ENCODE assay signal across 24 mouse cellular contexts in the genomic region with DNA sequence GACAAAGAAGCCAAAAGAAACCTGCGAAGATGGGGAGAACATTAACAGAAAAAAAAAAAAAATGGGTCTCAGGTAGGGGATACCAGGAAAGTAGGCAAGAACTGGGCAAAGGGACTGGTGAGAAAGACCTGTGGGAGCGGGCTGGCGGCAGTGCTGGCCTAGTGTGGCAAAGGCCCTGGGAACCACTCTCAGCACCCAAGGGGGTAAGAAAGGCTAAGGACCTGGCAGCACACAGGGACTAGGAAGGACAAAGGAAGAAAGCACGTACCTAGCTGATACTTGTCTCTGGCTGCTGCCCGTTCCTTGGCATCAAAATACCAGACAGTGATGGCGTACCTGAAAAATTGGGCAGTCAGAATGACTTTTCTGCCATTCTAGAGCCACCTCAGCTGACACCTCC. TPM values are rescaled to one million over a fixed set of nuclear protein-coding genes. Genes with fewer than 3 reads are reported as not detected.
DNase-seq lines count a peak whose midpoint lies in the region; TF ChIP-seq lines count a peak whose summit lies in the region.
"Had no signal": no experiment of that assay in that cellular context is flagged by ENCODE, and none has a peak within 500 bp of the region (broad histone marks: within the 10 kb centered on the region; RNA-seq: fewer than 3 reads in every experiment).

No protein-coding gene starts in this region.

- no peak for TF ChIP-seq CTCF in gastrocnemius, adult 2 months (IDR thresholded peaks at IDR 0.05)
- no peak for TF ChIP-seq CTCF in CH12.LX (conservative IDR thresholded peaks at IDR 0.05 in 1 of 2, IDR thresholded peaks at IDR 0.05 in 1 of 2; ENCODE audit: low read depth in 2 of 2, low read length in 2 of 2)
- TF ChIP-seq CTCF in E14TG2a.4 (conservative IDR thresholded peaks at IDR 0.05; ENCODE audit: low read length) = no peak

- peak; percentile 39 for DNase-seq in cerebellum, adult 11-12 months
- no peak for DNase-seq in cerebellum, postnatal 4 days (ENCODE audit: low spot score in 2 of 2)
- no peak for DNase-seq in gastrocnemius, adult 2 months
- no peak for DNase-seq in gastrocnemius, adult 18-20 months (ENCODE audit: low spot score)
- DNase-seq in CH12.LX (ENCODE audit: extremely low read depth) = no peak

- intact Hi-C loops in gastrocnemius, adult 2 months (cut with DNase I) = loop anchor here (2.0 kb wide), 3 partner anchors 26 to 118 kb away; a partner anchor contains a TSS

- no peak for TF ChIP-seq POLR2A in CH12.LX (IDR thresholded peaks at IDR 0.05; ENCODE audit: low read depth, low read length)

- H3K27ac ChIP-seq in gastrocnemius, adult 2 months = peak overlapping the region; percentile 6; the same call in 1 of the 2 replicates
- no peak overlapping the region for H3K27ac ChIP-seq in CH12.LX (ENCODE audit: insufficient read depth, low read depth)
- H3K27ac ChIP-seq: embryonic facial prominence, embryonic 13.5 days; forebrain, embryonic 12.5 days; heart, embryonic 10.5 days; hindbrain, embryonic 13.5 days; hindbrain, postnatal 0 days had no signal

- H3K4me3 ChIP-seq in gastrocnemius, adult 2 months = no peak overlapping the region
- H3K4me3 ChIP-seq in CH12.LX (replicated peaks in 1 of 3; ENCODE audit: low read depth in 2 of 3, low read length in 2 of 3, poor library complexity in 1 of 3) (no peak overlapping the region), E14TG2a.4 (replicated peaks; ENCODE audit: low read length) (0 out of 2 replicates have a peak overlapping the region, but pooled peaks have one; percentile 26)
- H3K4me3 ChIP-seq: embryonic facial prominence, embryonic 13.5 days; forebrain, embryonic 12.5 days; heart, embryonic 10.5 days; hindbrain, embryonic 13.5 days had no signal

- TF ChIP-seq RAD21 in CH12.LX (IDR thresholded peaks at IDR 0.05; ENCODE audit: low read depth, low read length) = no peak

- H3K36me3 ChIP-seq in CH12.LX (replicated peaks in 1 of 2; ENCODE audit: control insufficient read depth in 1 of 2, insufficient read depth in 1 of 2, low read length in 1 of 2) (peaks cover 36 to 88% of the 10 kb centered on the region in 2 experiments), E14TG2a.4 (ENCODE audit: insufficient read depth, low read length) (peaks cover 68% of the 10 kb centered on the region)

- TF ChIP-seq EP300 in CH12.LX (IDR thresholded peaks at IDR 0.05; ENCODE audit: low read length) = no peak

- no peaks in the 10 kb centered on the region for H3K27me3 ChIP-seq in CH12.LX (replicated peaks)
- H3K27me3 ChIP-seq in E14TG2a.4 (ENCODE audit: insufficient read depth, low read length) = no peaks in the 10 kb centered on the region
- H3K27me3 ChIP-seq: embryonic facial prominence, embryonic 13.5 days; forebrain, embryonic 12.5 days; hindbrain, embryonic 13.5 days had no signal

- no peak overlapping the region for H3K9ac ChIP-seq in CH12.LX (ENCODE audit: insufficient read depth, low read depth)
- H3K9ac ChIP-seq: embryonic facial prominence, embryonic 13.5 days; forebrain, embryonic 12.5 days had no signal

- no peaks in the 10 kb centered on the region for H3K9me3 ChIP-seq in CH12.LX (replicated peaks; ENCODE audit: low read length)
- H3K9me3 ChIP-seq in E14TG2a.4 (ENCODE audit: low read length) = no peaks in the 10 kb centered on the region
- H3K9me3 ChIP-seq: embryonic facial prominence, embryonic 13.5 days; forebrain, embryonic 12.5 days; heart, embryonic 10.5 days; hindbrain, embryonic 13.5 days had no signal

- in situ Hi-C loops in CH12.LX (cut with MboI; ENCODE audit: low pct_ligation_motif_present, low pct_unique_long_range_greater_than_20kb, low sequenced_read_pairs) = loop anchor here (5.0 kb wide), 1 partner anchor 128 kb away; no protein-coding TSS in a partner anchor

- peaks cover 31% of the 10 kb centered on the region for H3K79me2 ChIP-seq in CH12.LX (replicated peaks; ENCODE audit: control insufficient read depth, extremely low read depth, insufficient read depth, poor library complexity, severe bottlenecking)

- peaks cover 27 to 64% of the 10 kb centered on the region in 2 experiments for H3K4me1 ChIP-seq in CH12.LX (ENCODE audit: control insufficient read depth in 1 of 2, insufficient read depth in 2 of 2)
- peaks cover 87% of the 10 kb centered on the region for H3K4me1 ChIP-seq in E14TG2a.4 (replicated peaks; ENCODE audit: low read depth, low read length)

- H3K4me2 ChIP-seq in CH12.LX (ENCODE audit: insufficient read depth, low read depth, poor library complexity, severe bottlenecking) = no peak overlapping the region
- H3K4me2 ChIP-seq: embryonic facial prominence, embryonic 13.5 days had no signal

- dilution Hi-C loops in CH12.LX (cut with MboI; ENCODE audit: extremely low pct_ligation_motif_present, extremely low pct_unique_long_range_greater_than_20kb, low sequenced_read_pairs) = no loop called here

TF ChIP-seq in CH12.LX, 34 proteins besides CTCF, POLR2A, EP300 and RAD21:
- TF ChIP-seq NELFE (IDR thresholded peaks at IDR 0.05; ENCODE audit: low read depth, low read length) (0 out of 2 replicates have a peak, but pooled peaks have one; percentile 5), PAX5 (IDR thresholded peaks at IDR 0.05; ENCODE audit: low read length) (no peak)

RNA-seq across cellular contexts. Expression of a gene that starts 5.7 kb away (rescaled TPM):
- total RNA-seq in gastrocnemius, adult 2 months (2021) = not detected
- not detected for total RNA-seq in gastrocnemius, adult 18-20 months (2021)
- total RNA-seq in CH12.LX (2012; rRNA removed) (not detected in 2 replicates), CH12.LX (2014; rRNA removed) (not detected in 2 replicates)
- 0.34 and 0.43 TPM in 2 replicates for polyA plus RNA-seq in CH12.LX (2012; ENCODE audit: insufficient read length, low read depth)
- total RNA-seq: adrenal gland, adult 18-20 months; adrenal gland, postnatal 4 days; gastrocnemius, postnatal 25 days; granulocyte monocyte progenitor cell, adult 5-6 weeks; heart, postnatal 10 days; heart, postnatal 4 days; hindbrain, postnatal 0 days; MEL had no signal
- polyA plus RNA-seq: brain, embryonic 14.5 days; cerebellum, adult 2 months; frontal cortex, adult 2 months had no signal

RNA-seq across cellular contexts. Expression of a gene that starts 7.3 kb away (rescaled TPM):
- 100 to 1,000 TPM in 1 of 2 experiments, 10 to 100 TPM in 1; 97.6 to 119 TPM for total RNA-seq in gastrocnemius, adult 2 months (2021)
- 100 to 1,000 TPM; 107 to 108 TPM for total RNA-seq in gastrocnemius, adult 18-20 months (2021)
- total RNA-seq in CH12.LX (2012; rRNA removed) (83.3 and 103 TPM in 2 replicates), CH12.LX (2014; rRNA removed) (37.4 and 37.9 TPM in 2 replicates)
- 115 and 132 TPM in 2 replicates for polyA plus RNA-seq in CH12.LX (2012; ENCODE audit: insufficient read length, low read depth)

RNA-seq across cellular contexts. Expression of a gene that starts 19.4 kb away (rescaled TPM):
- total RNA-seq in gastrocnemius, adult 2 months (2021) = 1 to 10 TPM; 5.7 to 6.5 TPM
- 1 to 10 TPM; 6.0 to 6.1 TPM for total RNA-seq in gastrocnemius, adult 18-20 months (2021)
- total RNA-seq in CH12.LX (2012; rRNA removed) (31.2 and 39.4 TPM in 2 replicates), CH12.LX (2014; rRNA removed) (22.6 and 26.2 TPM in 2 replicates)
- polyA plus RNA-seq in CH12.LX (2012; ENCODE audit: insufficient read length, low read depth) = 69.6 and 85.5 TPM in 2 replicates

RNA-seq across cellular contexts. Expression of a gene that starts 21.6 kb away (rescaled TPM):
- under 1 TPM in 1 of 2 experiments, not detected in 1; 0.18 TPM for total RNA-seq in gastrocnemius, adult 2 months (2021)
- under 1 TPM in 1 of 2 experiments, not detected in 1; 0.21 TPM for total RNA-seq in gastrocnemius, adult 18-20 months (2021)
- total RNA-seq in CH12.LX (2012; rRNA removed) (0.13 TPM in 1 of 2 replicates, not detected in the other), CH12.LX (2014; rRNA removed) (not detected in 2 replicates)
- 0.81 TPM in 1 of 2 replicates, not detected in the other for polyA plus RNA-seq in CH12.LX (2012; ENCODE audit: insufficient read length, low read depth)
- total RNA-seq: adrenal gland, adult 18-20 months; adrenal gland, postnatal 4 days; gastrocnemius, postnatal 25 days; granulocyte monocyte progenitor cell, adult 5-6 weeks; heart, postnatal 4 days; hindbrain, postnatal 0 days; MEL had no signal
- polyA plus RNA-seq: brain, embryonic 14.5 days; cerebellum, adult 2 months; forebrain, embryonic 12.5 days; forebrain, embryonic 16.5 days; heart, embryonic 10.5 days; heart, embryonic 14.5 days; intestine, embryonic 14.5 days had no signal

RNA-seq across cellular contexts. Expression of a gene that starts 21.7 kb away (rescaled TPM):
- total RNA-seq in gastrocnemius, adult 2 months (2021) = not detected
- not detected for total RNA-seq in gastrocnemius, adult 18-20 months (2021)
- total RNA-seq in CH12.LX (2012; rRNA removed) (1.1 and 1.8 TPM in 2 replicates), CH12.LX (2014; rRNA removed) (0.44 and 0.47 TPM in 2 replicates)
- 2.0 and 2.1 TPM in 2 replicates for polyA plus RNA-seq in CH12.LX (2012; ENCODE audit: insufficient read length, low read depth)
- total RNA-seq: gastrocnemius, postnatal 25 days; heart, postnatal 10 days; heart, postnatal 4 days had no signal
